Mouse (Mus musculus) MEL (cell line): ENCODE results near the gene Vps18. TPM values are rescaled to one million over a fixed set of nuclear protein-coding genes. Genes with fewer than 3 reads are reported as not detected.

Experiments
- DNase-seq: peaks from one replicate; pipeline ENCODE4 v3.0.0; 2011; ENCODE audit warnings: low read depth, low spot score
- H3K27ac ChIP-seq: 2 replicates; pipeline ENCODE4 v1.5.1; 2012; ENCODE audit warnings: low read depth, mild to moderate bottlenecking, control low read depth, low read length, moderate library complexity; ENCODE audit not compliant: control insufficient read depth
- H3K27me3 ChIP-seq, 2 experiments: fragments of 150-350 bp in 1 of 2; sonication (generic) in 1 of 2; 2 replicates each; pipeline ENCODE4 v1.6.1; 2012; ENCODE audit warnings: low read length in 2 of 2, mild to moderate bottlenecking in 2 of 2, improper control_type of control experiment in 1 of 2, moderate library complexity in 1 of 2; ENCODE audit not compliant: insufficient read depth in 2 of 2, control insufficient read depth in 1 of 2
- H3K36me3 ChIP-seq, 2 experiments: 2 replicates each; pipeline ENCODE4 v1.6.1; 2012 to 2014; ENCODE audit warnings: low read length in 2 of 2, improper control_type of control experiment in 1 of 2, inconsistent platforms in 1 of 2, mild to moderate bottlenecking in 1 of 2; ENCODE audit not compliant: insufficient read depth in 2 of 2, control insufficient read depth in 1 of 2
- H3K4me1 ChIP-seq, 2 experiments: fragments of 150-350 bp in 1 of 2; sonication (generic) in 1 of 2; 2 replicates each; pipeline ENCODE4 v1.6.1; 2012; ENCODE audit warnings: low read length in 2 of 2, improper control_type of control experiment in 1 of 2, mild to moderate bottlenecking in 1 of 2; ENCODE audit not compliant: insufficient read depth in 2 of 2, control insufficient read depth in 1 of 2
- H3K4me3 ChIP-seq, 2 experiments: fragments of 150-350 bp in 1 of 2; sonication (generic) in 1 of 2; 2 replicates each; pipeline ENCODE4 v1.5.1; 2012; ENCODE audit warnings: low read depth in 2 of 2, low read length in 2 of 2, mild to moderate bottlenecking in 2 of 2, moderate library complexity in 2 of 2, control low read depth in 1 of 2, improper control_type of control experiment in 1 of 2; ENCODE audit not compliant: control insufficient read depth in 1 of 2, insufficient read depth in 1 of 2
- H3K79me2 ChIP-seq: 2 replicates; pipeline ENCODE4 v1.6.1; 2012; ENCODE audit warnings: mild to moderate bottlenecking, low read length, moderate library complexity; ENCODE audit not compliant: control insufficient read depth, poor library complexity, insufficient read depth
- H3K9ac ChIP-seq: 2 replicates; pipeline ENCODE4 v1.6.1; 2012; ENCODE audit warnings: low read depth, mild to moderate bottlenecking, control low read depth, low read length, moderate library complexity; ENCODE audit not compliant: control insufficient read depth, poor library complexity, severe bottlenecking
- H3K9me3 ChIP-seq: fragments of 150-350 bp; sonication (generic); replicated peaks from 2 replicates; pipeline ENCODE4 v1.6.1; 2012; ENCODE audit warnings: mild to moderate bottlenecking, low read length, improper control_type of control experiment, moderate library complexity; ENCODE audit not compliant: insufficient read depth
- BHLHE40 ChIP-seq: IDR thresholded peaks from 2 replicates; pipeline ENCODE4 v1.6.1; 2012; ENCODE audit warnings: low read depth, mild to moderate bottlenecking, inconsistent platforms, low read length, improper control_type of control experiment, borderline replicate concordance
- HCFC1 ChIP-seq: IDR thresholded peaks from 2 replicates; pipeline ENCODE4 v1.6.1; 2012; ENCODE audit warnings: low read depth, mild to moderate bottlenecking, inconsistent platforms, low read length, improper control_type of control experiment, moderate library complexity
- KAT2A ChIP-seq: conservative IDR thresholded peaks from 2 replicates; pipeline ENCODE4 v1.6.1; 2012; ENCODE audit warnings: low read depth, low read length, improper control_type of control experiment, inconsistent platforms
- MAFK ChIP-seq: IDR thresholded peaks from 2 replicates; pipeline ENCODE4 v1.6.1; 2011; ENCODE audit warnings: low read depth, mild to moderate bottlenecking, low read length, improper control_type of control experiment, borderline replicate concordance
- MAZ ChIP-seq: IDR thresholded peaks from 2 replicates; pipeline ENCODE4 v1.6.1; 2012; ENCODE audit warnings: low read depth, mild to moderate bottlenecking, inconsistent platforms, low read length, improper control_type of control experiment
- MEF2A ChIP-seq: IDR thresholded peaks from 2 replicates; pipeline ENCODE4 v1.6.1; 2014; ENCODE audit warnings: low read depth, mild to moderate bottlenecking, inconsistent platforms, low read length, improper control_type of control experiment; ENCODE audit not compliant: poor library complexity, insufficient replicate concordance, severe bottlenecking; ENCODE audit errors: extremely low read depth
- NRF1 ChIP-seq: IDR thresholded peaks from 2 replicates; pipeline ENCODE4 v1.6.1; 2014; ENCODE audit warnings: low read depth, mild to moderate bottlenecking, inconsistent platforms, low read length, improper control_type of control experiment, moderate library complexity; ENCODE audit not compliant: poor library complexity, insufficient read depth, severe bottlenecking
- POLR2A ChIP-seq, 2 experiments: IDR thresholded peaks; 2 replicates each; pipeline ENCODE4 v1.6.1; 2011 to 2012; ENCODE audit warnings: low read length in 2 of 2, mild to moderate bottlenecking in 2 of 2, control low read depth in 1 of 2, improper control_type of control experiment in 1 of 2, low read depth in 1 of 2, moderate library complexity in 1 of 2; ENCODE audit not compliant: control insufficient read depth in 1 of 2, insufficient read depth in 1 of 2, poor library complexity in 1 of 2
- RAD21 ChIP-seq: IDR thresholded peaks from 2 replicates; pipeline ENCODE4 v1.6.1; 2011; ENCODE audit warnings: mild to moderate bottlenecking, low read depth, low read length, improper control_type of control experiment
- RCOR1 ChIP-seq: IDR thresholded peaks from 2 replicates; pipeline ENCODE4 v1.6.1; 2012; ENCODE audit warnings: low read depth, mild to moderate bottlenecking, inconsistent platforms, low read length, improper control_type of control experiment
- TCF12 ChIP-seq: IDR thresholded peaks from 2 replicates; pipeline ENCODE4 v1.6.1; 2014; ENCODE audit warnings: low read depth, mild to moderate bottlenecking, inconsistent platforms, low read length, improper control_type of control experiment, moderate library complexity
- ZC3H11A ChIP-seq: IDR thresholded peaks from 2 replicates; pipeline ENCODE4 v1.6.1; 2012; ENCODE audit warnings: low read depth, mild to moderate bottlenecking, inconsistent platforms, low read length, improper control_type of control experiment
- polyA plus RNA-seq, 2 experiments: library from polyadenylated mRNA; stranded (reverse) in 1 of 2; unstranded in 1 of 2; fragments of >175 nt in 1 of 2; fragments of >200 nt in 1 of 2; gene quantifications; 2 replicates each; pipeline versions ENCODE4 v1.2.1 to v1.2.4; 2012; ENCODE audit warnings: low replicate concordance in 2 of 2, low read depth in 1 of 2; ENCODE audit not compliant: insufficient read length in 2 of 2, insufficient read depth in 1 of 2, missing spikeins in 1 of 2
- total RNA-seq: library from RNA; depleted of rRNA; stranded (reverse); fragments of 300-350 nt; gene quantifications from 2 replicates; pipeline ENCODE4 v1.2.3, GENCODE M21; 2012

Vps18 gene
- total and polyA plus RNA-seq, 3 experiments = 28.0 to 30.4 TPM; not detected in 1

- H3K36me3 ChIP-seq = peaks cover 0 to 12% of the 10 kb centered on the region in 2 experiments; a peak in 2 of 4 replicates
- TF ChIP-seq NRF1 (no peak), RAD21 (no peak)
- TF ChIP-seq, all 39 proteins: peak for 0
- Histone ChIP-seq H3K27me3 (no peaks in the 10 kb centered on the region), H3K79me2 (no peaks in the 10 kb centered on the region), H3K9ac (no peak overlapping the region), H3K27ac (no peak overlapping the region), H3K4me3 (no peak overlapping the region), H3K4me1 (peaks cover under 1 to 19% of the 10 kb centered on the region in 2 experiments; a peak in 3 of 4 replicates), H3K9me3 (no peaks in the 10 kb centered on the region)
- no peak for DNase-seq
Observed at GRCm38 (mm10) chr2:119304798-119305208, 16.3 kb downstream of the Vps18 start.

GRCm38 (mm10) chr2:119311544-119311943 lies 23.0 kb downstream of the Vps18 start:
- no peak overlapping the region for H3K4me3 ChIP-seq
- no peak for TF ChIP-seq MEF2A
- TF ChIP-seq BHLHE40 = no peak
- no peak for TF ChIP-seq ZC3H11A
- TF ChIP-seq MAZ = no peak
- no peak for TF ChIP-seq TCF12
- no peak for TF ChIP-seq RAD21
- TF ChIP-seq KAT2A = no peak
- no peak for TF ChIP-seq HCFC1
- no peak for TF ChIP-seq RCOR1
- H3K79me2 ChIP-seq = no peaks in the 10 kb centered on the region
- no peak for DNase-seq
- H3K4me1 ChIP-seq = no peaks in the 10 kb centered on the region
- H3K36me3 ChIP-seq = no peaks in the 10 kb centered on the region
- no peak overlapping the region for H3K9ac ChIP-seq
- H3K9me3 ChIP-seq = no peaks in the 10 kb centered on the region
- no peak overlapping the region for H3K27ac ChIP-seq
- no peaks in the 10 kb centered on the region for H3K27me3 ChIP-seq

- Histone ChIP-seq H3K27me3 (no peaks in the 10 kb centered on the region), H3K36me3 (no peaks in the 10 kb centered on the region), H3K79me2 (no peaks in the 10 kb centered on the region), H3K4me1 (no peaks in the 10 kb centered on the region), H3K4me3 (no peak overlapping the region), H3K9me3 (no peaks in the 10 kb centered on the region), H3K27ac (no peak overlapping the region), H3K9ac (no peak overlapping the region)
- no peak for DNase-seq
- TF ChIP-seq NRF1 (no peak), BHLHE40 (no peak), MAFK (no peak), POLR2A (IDR thresholded peaks at IDR 0.05; ENCODE audit: control insufficient read depth in 1 of 2, insufficient read depth in 1 of 2, low read depth in 1 of 2, low read length in 2 of 2, poor library complexity in 1 of 2) (no peak), TCF12 (no peak)
Observed at GRCm38 (mm10) chr2:119312380-119312958, 23.9 kb downstream of the Vps18 start.
